Mouse (Mus musculus) forebrain, embryonic 16.5 days (tissue): ENCODE results near the gene Htatip2. TPM values are rescaled to one million over a fixed set of nuclear protein-coding genes. Genes with fewer than 3 reads are reported as not detected.

Source experiments
- polyA plus RNA-seq: library from polyadenylated mRNA; unstranded; fragments of >200 nt; fragmentation: Nextera tagmentation; extraction: Ambion mirVana; gene quantifications from 2 replicates; pipeline ENCODE4 v1.2.1, GENCODE M21; 2015

Gene Htatip2
- polyA plus RNA-seq, 1 experiment from 2014 or later = 2.5 TPM

Other genes starting within 250 kb of the Htatip2 start
- 0.54 and 0.83 TPM in 2 replicates for gene Dbx1, start 122.3 kb upstream of the Htatip2 start, polyA plus RNA-seq
- 54.5 and 56.0 TPM in 2 replicates for gene Prmt3, start 19.2 kb downstream of the Htatip2 start, polyA plus RNA-seq
- gene Slc6a5, start 151.0 kb downstream of the Htatip2 start, polyA plus RNA-seq = not detected in 2 replicates
- 11.0 and 14.2 TPM in 2 replicates for gene Nell1, start 215.7 kb downstream of the Htatip2 start, polyA plus RNA-seq